Mouse (Mus musculus) embryonic facial prominence, embryonic 14.5 days (tissue): ENCODE results near the gene Olfr12. TPM values are rescaled to one million over a fixed set of nuclear protein-coding genes. Genes with fewer than 3 reads are reported as not detected.

Experiments
- ATAC-seq: fragments of 200-750 bp; cut with Nextera tagmentation; 2 replicates; pipeline ENCODE4 v1.8.0; 2017; ENCODE audit warnings: low read depth, moderate number of reproducible peaks, moderate TSS enrichment
- DNase-seq: peaks from one replicate; pipeline ENCODE4 v3.0.0-alpha.2; 2015; ENCODE audit warnings: low spot score
- H3K27ac ChIP-seq: fragments of 300-500 bp; sonication (generic); replicated peaks from 2 replicates; pipeline ENCODE4 v1.5.1; 2014; ENCODE audit warnings: low read depth, mild to moderate bottlenecking, low read length, moderate library complexity
- H3K27me3 ChIP-seq: fragments of 300-500 bp; sonication (generic); replicated peaks from 2 replicates; pipeline ENCODE4 v1.6.1; 2014; ENCODE audit warnings: low read length; ENCODE audit not compliant: control insufficient read depth, insufficient read depth
- H3K36me3 ChIP-seq: fragments of 300-500 bp; sonication (generic); 2 replicates; pipeline ENCODE4 v1.6.1; 2014; ENCODE audit warnings: low read length, mixed read lengths; ENCODE audit not compliant: control insufficient read depth, insufficient read depth
- H3K4me1 ChIP-seq: fragments of 300-500 bp; sonication (generic); 2 replicates; pipeline ENCODE4 v1.6.1; 2014; ENCODE audit warnings: antibody characterized with exemption, low read length; ENCODE audit not compliant: control insufficient read depth, insufficient read depth
- H3K4me2 ChIP-seq: fragments of 300-500 bp; sonication (generic); 2 replicates; pipeline ENCODE4 v1.6.1; 2014; ENCODE audit warnings: low read depth, mild to moderate bottlenecking, low read length, moderate library complexity, mixed read lengths
- H3K4me3 ChIP-seq: fragments of 300-500 bp; sonication (generic); 2 replicates; pipeline ENCODE4 v1.5.1; 2014; ENCODE audit warnings: low read depth, mild to moderate bottlenecking, low read length
- H3K9ac ChIP-seq: fragments of 300-500 bp; sonication (generic); 2 replicates; pipeline ENCODE4 v1.6.1; 2014; ENCODE audit warnings: low read depth, mild to moderate bottlenecking, low read length, moderate library complexity, mixed read lengths
- H3K9me3 ChIP-seq: fragments of 300-500 bp; sonication (generic); 2 replicates; pipeline ENCODE4 v1.6.1; 2016; ENCODE audit warnings: low read length; ENCODE audit not compliant: control insufficient read depth
- WGBS: fragments of 180-500 bp; shearing (Covaris S2); extraction: QIAGEN DNeasy Blood & Tissue Kit; methylation state at CpG from one replicate; pipeline ENCODE4 v1.1.7; 2014; 5-methylcytosine and 5-hydroxymethylcytosine counted together
- polyA plus RNA-seq: library from polyadenylated mRNA; unstranded; fragments of >200 nt; fragmentation: Nextera tagmentation; extraction: Ambion mirVana; gene quantifications from 2 replicates; pipeline ENCODE4 v1.2.1, GENCODE M21; 2014

Olfr12 gene
- 0.07 TPM in 1 of 2 replicates, not detected in the other for polyA plus RNA-seq

GRCm38 (mm10) chr1:92617488-92617887, at the start of gene Olfr12:
Olfr12 (plus strand) TSS chr1:92617788.
- H3K27me3 ChIP-seq = no peaks in the 10 kb centered on the region
- H3K27ac ChIP-seq = no peak within 1 kb of the TSS
- ATAC-seq (no peak), DNase-seq (no peak)
- no peaks in the 10 kb centered on the region for H3K9me3 ChIP-seq
- 51% methylated on average over 2 of the region's 2 CpGs for WGBS
- H3K36me3 ChIP-seq = no peaks in the 10 kb centered on the region
- no peaks in the 10 kb centered on the region for H3K4me1 ChIP-seq
- H3K4me2 ChIP-seq = no peak within 1 kb of the TSS
- H3K9ac ChIP-seq = no peak within 1 kb of the TSS
- H3K4me3 ChIP-seq = no peak within 1 kb of the TSS

GRCm38 (mm10) chr1:92571022-92571421, 46.6 kb upstream of the Olfr12 start, which contains the start of gene Olfr1413:
Olfr1413 (plus strand) TSS chr1:92571322.
- WGBS = 81% methylated on average over 3 of the region's 3 CpGs

DNA sequence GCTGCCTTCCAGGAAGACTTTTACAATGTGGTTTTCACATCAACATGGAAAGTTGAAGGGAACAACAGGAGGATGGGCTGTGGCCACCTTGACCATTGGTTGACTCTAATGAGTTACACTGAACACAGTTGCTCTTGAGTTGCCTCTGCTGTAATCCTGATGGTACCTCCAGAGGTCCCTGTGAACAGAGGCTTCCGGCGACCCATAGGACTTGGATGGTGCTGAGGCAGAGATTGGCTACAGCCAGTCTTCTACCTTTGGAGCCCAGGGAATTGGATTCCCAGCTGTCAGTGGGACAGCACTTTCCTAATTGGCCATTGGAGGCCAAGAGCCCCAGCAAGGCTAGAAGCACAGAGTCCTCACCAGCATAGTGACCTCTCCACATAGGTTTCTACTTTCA, 32.1 kb upstream of the Olfr12 start, which contains the start of gene Olfr1412:
Gene Olfr1412, plus strand, starts transcription at position 301 of the 400 bp plus-strand sequence.
- no peaks in the 10 kb centered on the region for H3K27me3 ChIP-seq
- no peak within 1 kb of the TSS for H3K4me2 ChIP-seq
- 0 out of 2 replicates have a peak, but pooled peaks cover 9% of the 10 kb centered on the region for H3K9me3 ChIP-seq
- WGBS = 72% methylated on average over 2 of the region's 2 CpGs
- no peak for DNase-seq
- ATAC-seq = no peak
- H3K27ac ChIP-seq = no peak within 1 kb of the TSS
- no peak within 1 kb of the TSS for H3K9ac ChIP-seq
- no peaks in the 10 kb centered on the region for H3K4me1 ChIP-seq
- H3K4me3 ChIP-seq = no peak within 1 kb of the TSS
- H3K36me3 ChIP-seq = no peaks in the 10 kb centered on the region

More at GRCm38 (mm10) chr1:92571022-92571421, 46.6 kb upstream of the Olfr12 start, which contains the start of gene Olfr1413:
- Histone ChIP-seq H3K36me3 (no peaks in the 10 kb centered on the region), H3K9ac (no peak within 1 kb of the TSS), H3K4me1 (no peaks in the 10 kb centered on the region), H3K27ac (no peak within 1 kb of the TSS), H3K9me3 (no peaks in the 10 kb centered on the region), H3K27me3 (no peaks in the 10 kb centered on the region), H3K4me3 (no peak within 1 kb of the TSS), H3K4me2 (no peak within 1 kb of the TSS)
- ATAC-seq = no peak
- no peak for DNase-seq

- H3K27me3 ChIP-seq = no peaks in the 10 kb centered on the region
- no peaks in the 10 kb centered on the region for H3K36me3 ChIP-seq
- no peak within 1 kb of the TSS for H3K27ac ChIP-seq
- H3K4me2 ChIP-seq = no peak within 1 kb of the TSS
- no peaks in the 10 kb centered on the region for H3K4me1 ChIP-seq
- ATAC-seq (no peak), DNase-seq (no peak)
- no peaks in the 10 kb centered on the region for H3K9me3 ChIP-seq
- H3K9ac ChIP-seq = no peak within 1 kb of the TSS
- H3K4me3 ChIP-seq = no peak within 1 kb of the TSS
Measured at GRCm38 (mm10) chr1:92594111-92594510, 23.5 kb upstream of the Olfr12 start, which contains the start of gene Olfr1411. Olfr1411 (plus strand) TSS chr1:92594411.

- H3K36me3 ChIP-seq = no peaks in the 10 kb centered on the region
- no peak overlapping the region for H3K27ac ChIP-seq
- H3K9me3 ChIP-seq = no peaks in the 10 kb centered on the region
- no peak overlapping the region for H3K4me3 ChIP-seq
- H3K9ac ChIP-seq = no peak overlapping the region
- no peak overlapping the region for H3K4me2 ChIP-seq
- ATAC-seq (no peak), DNase-seq (no peak)
- H3K27me3 ChIP-seq = no peaks in the 10 kb centered on the region
- 83% methylated on average over 3 of the region's 3 CpGs for WGBS
- no peaks in the 10 kb centered on the region for H3K4me1 ChIP-seq
Measured at GRCm38 (mm10) chr1:92596019-92596418, 21.6 kb upstream of the Olfr12 start.

DNA sequence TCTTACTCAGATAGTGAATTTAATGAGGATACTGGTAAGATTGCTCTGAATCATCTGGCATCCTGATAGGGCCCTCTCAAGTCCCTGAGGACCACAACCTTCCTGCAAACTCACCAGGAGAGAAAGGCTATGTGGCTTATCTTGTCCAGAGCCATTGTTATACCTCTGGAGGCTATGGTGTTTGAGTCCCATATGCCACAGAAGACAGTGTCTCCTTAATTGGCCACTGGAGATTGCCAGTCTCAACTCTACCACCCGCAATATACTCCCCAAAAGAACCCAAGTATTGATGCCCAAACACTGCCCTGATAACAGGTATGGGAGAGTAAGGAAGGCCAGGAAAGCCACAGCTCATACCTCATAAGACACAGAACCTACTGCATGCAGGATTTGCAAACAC, 12.1 kb upstream of the Olfr12 start, which contains the start of gene Olfr1410:
Gene Olfr1410, plus strand, starts transcription at position 301 of the 400 bp plus-strand sequence.
- WGBS = 86% methylated on average over 1 of the region's 1 CpGs
- Histone ChIP-seq H3K4me1 (no peaks in the 10 kb centered on the region), H3K27me3 (no peaks in the 10 kb centered on the region), H3K27ac (no peak within 1 kb of the TSS), H3K4me2 (no peak within 1 kb of the TSS), H3K36me3 (no peaks in the 10 kb centered on the region), H3K9ac (no peak within 1 kb of the TSS), H3K4me3 (no peak within 1 kb of the TSS), H3K9me3 (0 out of 2 replicates have a peak, but pooled peaks cover 4% of the 10 kb centered on the region)
- DNase-seq (no peak), ATAC-seq (no peak)

- no peaks in the 10 kb centered on the region for H3K36me3 ChIP-seq
- no peak overlapping the region for H3K9ac ChIP-seq
- H3K27ac ChIP-seq = no peak overlapping the region
- no peaks in the 10 kb centered on the region for H3K4me1 ChIP-seq
- H3K4me2 ChIP-seq = no peak overlapping the region
- ATAC-seq (no peak), DNase-seq (no peak)
- no peak overlapping the region for H3K4me3 ChIP-seq
- no peaks in the 10 kb centered on the region for H3K27me3 ChIP-seq
- 0 out of 2 replicates have a peak, but pooled peaks cover 4% of the 10 kb centered on the region for H3K9me3 ChIP-seq
- 79% methylated on average over 4 of the region's 4 CpGs for WGBS
Measured at GRCm38 (mm10) chr1:92607711-92608110, 9.9 kb upstream of the Olfr12 start.

DNA sequence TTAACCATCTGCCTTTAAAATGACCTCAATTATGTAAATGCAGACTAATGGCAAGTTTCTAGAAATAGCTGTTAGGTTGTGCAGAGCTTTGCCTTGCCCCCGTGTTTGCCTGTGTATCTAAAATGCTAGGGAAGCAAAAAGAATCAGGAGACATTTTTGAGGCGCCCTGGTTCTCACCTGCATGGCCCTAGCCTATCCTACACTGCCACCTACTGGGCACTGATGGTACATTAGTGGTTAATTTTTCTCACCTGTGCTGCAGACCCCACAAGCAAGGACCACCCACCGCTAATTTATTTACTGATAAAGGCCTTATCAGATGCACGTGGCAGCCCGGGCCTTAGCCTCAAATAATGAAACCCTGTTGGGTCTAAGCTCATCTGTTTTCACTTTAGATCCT, 6.6 kb upstream of the Olfr12 start:
- WGBS = 5% methylated on average over 5 of the region's 5 CpGs
- no peaks in the 10 kb centered on the region for H3K4me1 ChIP-seq
- no peaks in the 10 kb centered on the region for H3K27me3 ChIP-seq
- no peaks in the 10 kb centered on the region for H3K36me3 ChIP-seq
- 0 out of 2 replicates have a peak, but pooled peaks cover 4% of the 10 kb centered on the region for H3K9me3 ChIP-seq
- H3K27ac ChIP-seq = no peak overlapping the region
- H3K4me3 ChIP-seq = no peak overlapping the region
- ATAC-seq (no peak), DNase-seq (peak; percentile 41)
- H3K4me2 ChIP-seq = no peak overlapping the region
- H3K9ac ChIP-seq = no peak overlapping the region

DNA sequence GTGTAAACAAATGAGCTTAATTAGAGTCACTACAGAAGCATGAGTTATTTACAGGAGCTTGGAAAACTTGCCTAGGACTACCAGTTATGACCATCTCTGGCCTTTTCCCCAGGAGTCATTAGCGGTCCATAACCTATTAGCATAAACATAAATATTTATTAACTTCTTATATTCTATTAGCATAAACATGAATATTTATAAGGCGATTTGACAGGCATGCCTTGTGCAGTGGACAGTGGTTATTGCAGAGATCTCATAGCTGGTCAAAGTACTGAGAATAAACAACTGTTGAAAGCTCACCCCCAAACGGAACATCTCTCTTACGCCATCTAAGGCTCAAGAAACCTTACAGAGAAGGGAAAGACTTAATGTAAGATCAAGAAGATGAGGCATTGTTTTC, 4.4 kb upstream of the Olfr12 start:
- no peaks in the 10 kb centered on the region for H3K4me1 ChIP-seq
- H3K36me3 ChIP-seq = no peaks in the 10 kb centered on the region
- H3K4me2 ChIP-seq = no peak overlapping the region
- WGBS = 46% methylated on average over 4 of the region's 4 CpGs
- no peaks in the 10 kb centered on the region for H3K27me3 ChIP-seq
- no peak overlapping the region for H3K9ac ChIP-seq
- ATAC-seq = no peak
- no peak for DNase-seq
- 0 out of 2 replicates have a peak, but pooled peaks cover 4% of the 10 kb centered on the region for H3K9me3 ChIP-seq
- H3K4me3 ChIP-seq = no peak overlapping the region
- no peak overlapping the region for H3K27ac ChIP-seq
